Mouse (Mus musculus): ENCODE measurements around the gene Itga9. TPM values are rescaled to one million over a fixed set of nuclear protein-coding genes. Genes with fewer than 3 reads are reported as not detected.

Itga9 gene
- polyA plus RNA-seq, 1 experiment from 2014 or later = 5.9 TPM

DNA sequence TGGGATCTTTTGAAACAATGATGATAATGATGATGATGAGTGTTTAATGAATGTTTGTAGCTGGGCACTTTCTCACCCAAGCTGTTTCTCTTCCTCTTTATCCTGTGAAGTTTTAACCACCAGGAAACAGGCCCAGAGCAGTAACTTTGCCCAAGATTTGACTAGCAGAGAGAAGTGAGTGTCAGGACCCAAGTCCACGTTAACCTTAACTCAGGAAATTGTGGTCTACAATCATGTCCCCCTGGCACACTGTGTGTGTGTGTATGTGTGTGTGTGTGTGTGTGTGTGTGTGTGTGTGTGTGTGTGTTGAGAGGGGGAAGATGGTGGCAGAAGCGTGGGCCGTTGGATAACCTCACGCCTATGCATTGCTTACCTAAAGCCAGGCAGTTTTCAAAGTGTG, 120.1 kb downstream of the Itga9 start:
- no peak for ATAC-seq
- Histone ChIP-seq H3K4me2 (replicated peaks; ENCODE audit: low read depth) (no peak overlapping the region), H3K9ac (ENCODE audit: low read depth, low read length) (no peak overlapping the region), H3K9me3 (ENCODE audit: control insufficient read depth) (no peaks in the 10 kb centered on the region), H3K27me3 (replicated peaks; ENCODE audit: control insufficient read depth, insufficient read depth, low read length) (no peaks in the 10 kb centered on the region), H3K4me1 (replicated peaks; ENCODE audit: control insufficient read depth, insufficient read depth, low read length) (no peaks in the 10 kb centered on the region; the same call in 1 of the 2 replicates), H3K27ac (ENCODE audit: low read depth, low read length) (no peak overlapping the region), H3K36me3 (ENCODE audit: control insufficient read depth, insufficient read depth) (no peaks in the 10 kb centered on the region), H3K4me3 (ENCODE audit: low read depth, low read length) (no peak overlapping the region)
- no peak for TF ChIP-seq CTCF (IDR thresholded peaks at IDR 0.05; ENCODE audit: low read depth)
- 87% methylated on average over 4 of the region's 4 CpGs for WGBS

- Histone ChIP-seq H3K4me3 (ENCODE audit: low read depth, low read length) (no peak overlapping the region), H3K36me3 (ENCODE audit: control insufficient read depth, insufficient read depth) (no peaks in the 10 kb centered on the region), H3K9me3 (ENCODE audit: control insufficient read depth) (no peaks in the 10 kb centered on the region), H3K4me1 (replicated peaks; ENCODE audit: control insufficient read depth, insufficient read depth, low read length) (no peaks in the 10 kb centered on the region; the same call in 1 of the 2 replicates), H3K27ac (ENCODE audit: low read depth, low read length) (no peak overlapping the region), H3K27me3 (replicated peaks; ENCODE audit: control insufficient read depth, insufficient read depth, low read length) (no peaks in the 10 kb centered on the region), H3K9ac (ENCODE audit: low read depth, low read length) (no peak overlapping the region), H3K4me2 (replicated peaks; ENCODE audit: low read depth) (no peak overlapping the region)
- no peak for ATAC-seq
- 85% methylated on average over 6 of the region's 6 CpGs for WGBS
- no peak for TF ChIP-seq CTCF (IDR thresholded peaks at IDR 0.05; ENCODE audit: low read depth)
Observed at GRCm38 (mm10) chr9:118728296-118728695, 121.8 kb downstream of the Itga9 start.

GRCm38 (mm10) chr9:118728987-118729386, 122.5 kb downstream of the Itga9 start:
- Histone ChIP-seq H3K27me3 (replicated peaks; ENCODE audit: control insufficient read depth, insufficient read depth, low read length) (no peaks in the 10 kb centered on the region), H3K4me3 (ENCODE audit: low read depth, low read length) (no peak overlapping the region), H3K9ac (ENCODE audit: low read depth, low read length) (no peak overlapping the region), H3K9me3 (ENCODE audit: control insufficient read depth) (no peaks in the 10 kb centered on the region), H3K4me2 (replicated peaks; ENCODE audit: low read depth) (no peak overlapping the region), H3K4me1 (replicated peaks; ENCODE audit: control insufficient read depth, insufficient read depth, low read length) (peaks cover 3% of the 10 kb centered on the region; the same call in 1 of the 2 replicates), H3K27ac (ENCODE audit: low read depth, low read length) (no peak overlapping the region), H3K36me3 (ENCODE audit: control insufficient read depth, insufficient read depth) (no peaks in the 10 kb centered on the region)
- WGBS = 74% methylated on average over 5 of the region's 5 CpGs
- TF ChIP-seq CTCF (IDR thresholded peaks at IDR 0.05; ENCODE audit: low read depth) = no peak
- no peak for ATAC-seq

- TF ChIP-seq CTCF (IDR thresholded peaks at IDR 0.05; ENCODE audit: low read depth) = no peak
- Histone ChIP-seq H3K9me3 (ENCODE audit: control insufficient read depth) (no peaks in the 10 kb centered on the region), H3K4me3 (ENCODE audit: low read depth, low read length) (no peak overlapping the region), H3K4me2 (replicated peaks; ENCODE audit: low read depth) (no peak overlapping the region), H3K36me3 (ENCODE audit: control insufficient read depth, insufficient read depth) (no peaks in the 10 kb centered on the region), H3K27ac (ENCODE audit: low read depth, low read length) (no peak overlapping the region), H3K27me3 (replicated peaks; ENCODE audit: control insufficient read depth, insufficient read depth, low read length) (no peaks in the 10 kb centered on the region), H3K9ac (ENCODE audit: low read depth, low read length) (no peak overlapping the region), H3K4me1 (replicated peaks; ENCODE audit: control insufficient read depth, insufficient read depth, low read length) (peaks cover 3% of the 10 kb centered on the region; the same call in 1 of the 2 replicates)
- no peak for ATAC-seq
- 76% methylated on average over 8 of the region's 8 CpGs for WGBS
Observed at GRCm38 (mm10) chr9:118730172-118730571, 123.7 kb downstream of the Itga9 start.

DNA sequence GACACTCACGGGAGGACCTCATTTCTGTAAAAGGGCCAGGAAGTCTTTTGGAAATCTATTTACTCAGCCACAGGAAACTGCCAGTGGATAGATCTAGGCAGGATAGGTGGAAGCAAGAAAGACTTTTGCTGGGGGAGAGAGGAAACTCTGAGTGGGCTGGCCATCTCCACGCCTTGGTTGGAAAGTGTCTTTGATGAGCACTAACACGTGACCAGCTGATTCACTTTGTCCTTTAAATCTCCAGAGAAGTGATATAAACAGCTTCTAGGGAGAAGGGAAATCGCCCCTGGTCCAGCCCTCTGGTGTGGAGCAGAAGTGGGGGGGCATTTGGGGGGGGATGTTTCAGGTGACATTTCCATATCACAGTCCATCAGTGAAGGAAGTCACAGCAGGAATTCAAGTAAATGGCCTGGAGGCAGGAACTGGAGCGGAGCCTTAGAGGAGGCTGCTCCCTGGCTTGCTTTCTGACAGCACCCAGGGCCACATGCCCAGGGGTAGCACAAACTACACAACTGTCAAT, 124.4 kb downstream of the Itga9 start:
- Histone ChIP-seq H3K27me3 (replicated peaks; ENCODE audit: control insufficient read depth, insufficient read depth, low read length) (no peaks in the 10 kb centered on the region), H3K9me3 (ENCODE audit: control insufficient read depth) (no peaks in the 10 kb centered on the region), H3K4me2 (replicated peaks; ENCODE audit: low read depth) (no peak overlapping the region), H3K4me3 (ENCODE audit: low read depth, low read length) (no peak overlapping the region), H3K27ac (ENCODE audit: low read depth, low read length) (no peak overlapping the region; the same call in 1 of the 2 replicates), H3K36me3 (ENCODE audit: control insufficient read depth, insufficient read depth) (no peaks in the 10 kb centered on the region), H3K9ac (ENCODE audit: low read depth, low read length) (no peak overlapping the region), H3K4me1 (replicated peaks; ENCODE audit: control insufficient read depth, insufficient read depth, low read length) (peaks cover 3% of the 10 kb centered on the region; the same call in 1 of the 2 replicates)
- WGBS = 56% methylated on average over 5 of the region's 5 CpGs
- no peak for ATAC-seq
- no peak for TF ChIP-seq CTCF (IDR thresholded peaks at IDR 0.05; ENCODE audit: low read depth)

GRCm38 (mm10) chr9:118731650-118732049, 125.2 kb downstream of the Itga9 start:
- TF ChIP-seq CTCF (IDR thresholded peaks at IDR 0.05; ENCODE audit: low read depth) = no peak
- WGBS = 22% methylated on average over 6 of the region's 6 CpGs
- Histone ChIP-seq H3K27ac (ENCODE audit: low read depth, low read length) (peak overlapping the region; percentile 15; the same call in 1 of the 2 replicates), H3K9ac (ENCODE audit: low read depth, low read length) (no peak overlapping the region), H3K4me2 (replicated peaks; ENCODE audit: low read depth) (no peak overlapping the region), H3K9me3 (ENCODE audit: control insufficient read depth) (no peaks in the 10 kb centered on the region), H3K27me3 (replicated peaks; ENCODE audit: control insufficient read depth, insufficient read depth, low read length) (no peaks in the 10 kb centered on the region), H3K36me3 (ENCODE audit: control insufficient read depth, insufficient read depth) (no peaks in the 10 kb centered on the region), H3K4me3 (ENCODE audit: low read depth, low read length) (no peak overlapping the region), H3K4me1 (replicated peaks; ENCODE audit: control insufficient read depth, insufficient read depth, low read length) (peaks cover 3% of the 10 kb centered on the region; the same call in 1 of the 2 replicates)
- no peak for ATAC-seq
